Mouse (Mus musculus) intestine, postnatal 0 days (tissue): ENCODE measurements at regions not wholly inside any gene's neighbourhood (a gene's known extent, or its start where the extent isn't known, plus 50 kb on each side); places are given as distances from the start of the nearest gene placed in this dataset.
A peak's percentile ranks its signal among the peaks of the same experiment; 100 is the strongest.

Source experiments
- ATAC-seq: fragments of 200-750 bp; cut with Nextera tagmentation; 2 replicates; pipeline ENCODE4 v1.8.0; 2017; ENCODE audit warnings: mild to moderate bottlenecking, moderate TSS enrichment, moderate library complexity
- H3K27ac ChIP-seq: fragments of 300-500 bp; sonication (generic); 2 replicates; pipeline ENCODE4 v1.5.1; 2014; ENCODE audit warnings: mild to moderate bottlenecking, low read depth, low read length, moderate library complexity
- H3K27me3 ChIP-seq: fragments of 300-500 bp; sonication (generic); replicated peaks from 2 replicates; pipeline ENCODE4 v1.6.1; 2014; ENCODE audit warnings: low read length, mixed read lengths; ENCODE audit not compliant: control insufficient read depth, insufficient read depth
- H3K36me3 ChIP-seq: fragments of 300-500 bp; sonication (generic); 2 replicates; pipeline ENCODE4 v1.6.1; 2014; ENCODE audit warnings: mild to moderate bottlenecking, moderate library complexity; ENCODE audit not compliant: control insufficient read depth, insufficient read depth
- H3K4me1 ChIP-seq: fragments of 300-500 bp; sonication (generic); replicated peaks from 2 replicates; pipeline ENCODE4 v1.6.1; 2014; ENCODE audit warnings: antibody characterized with exemption, low read length, mixed read lengths; ENCODE audit not compliant: control insufficient read depth, insufficient read depth
- H3K4me2 ChIP-seq: fragments of 300-500 bp; sonication (generic); replicated peaks from 2 replicates; pipeline ENCODE4 v1.6.1; 2014; ENCODE audit warnings: low read depth, mild to moderate bottlenecking, moderate library complexity
- H3K4me3 ChIP-seq: fragments of 300-500 bp; sonication (generic); 2 replicates; pipeline ENCODE4 v1.5.1; 2014; ENCODE audit warnings: low read depth, low read length
- H3K9ac ChIP-seq: fragments of 300-500 bp; sonication (generic); 2 replicates; pipeline ENCODE4 v1.6.1; 2014; ENCODE audit warnings: mild to moderate bottlenecking, low read depth, low read length
- H3K9me3 ChIP-seq: fragments of 300-500 bp; sonication (generic); 2 replicates; pipeline ENCODE4 v1.6.1; 2016; ENCODE audit warnings: mixed run types; ENCODE audit not compliant: control insufficient read depth
- CTCF ChIP-seq: sonication (generic); IDR thresholded peaks from 2 replicates; pipeline ENCODE4 v1.5.1; 2016; ENCODE audit warnings: low read depth, mild to moderate bottlenecking, control low read depth, antibody characterized with exemption, moderate library complexity
- WGBS: fragments of 180-500 bp; shearing (Covaris S2); extraction: QIAGEN DNeasy Blood & Tissue Kit; methylation state at CpG from one replicate; pipeline ENCODE4 v1.1.7; 2014; 5-methylcytosine and 5-hydroxymethylcytosine counted together

- no peaks in the 10 kb centered on the region for H3K36me3 ChIP-seq
- no peak overlapping the region for H3K9ac ChIP-seq
- H3K27ac ChIP-seq, result no peak overlapping the region
- H3K4me2 ChIP-seq, result no peak overlapping the region
- H3K9me3 ChIP-seq, result no peaks in the 10 kb centered on the region
- H3K4me3 ChIP-seq, result no peak overlapping the region
- TF ChIP-seq CTCF, result no peak
- no peaks in the 10 kb centered on the region for H3K4me1 ChIP-seq
- 54% methylated on average over 12 of the region's 12 CpGs for WGBS
- ATAC-seq, result no peak
- H3K27me3 ChIP-seq, result no peaks in the 10 kb centered on the region; the same call in 1 of the 2 replicates
Measured at GRCm38 (mm10) chrX:167103501-167104246, 105.4 kb downstream of the Tmsb4x start.

DNA sequence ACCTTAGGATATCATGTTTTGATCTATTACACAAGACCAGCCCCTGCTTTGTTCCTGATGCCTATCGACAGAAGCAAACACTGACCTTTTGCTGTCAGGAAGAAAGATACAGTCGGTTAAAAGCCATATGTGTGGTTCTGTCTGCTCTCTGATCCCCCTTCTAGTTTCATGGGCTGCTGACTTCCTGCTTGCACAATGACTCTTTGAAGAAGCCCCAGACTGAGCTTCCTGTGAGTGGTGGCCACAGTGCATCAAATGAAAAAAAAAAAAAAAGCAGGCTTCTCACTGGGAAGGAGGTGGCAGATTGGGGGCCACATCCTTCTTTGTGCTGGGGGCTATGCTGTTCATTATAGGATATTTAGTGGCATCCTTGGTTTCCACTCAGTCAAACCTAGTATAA lies 107.2 kb downstream of the Tmsb4x start:
- Histone ChIP-seq H3K36me3 (no peaks in the 10 kb centered on the region), H3K4me2 (no peak overlapping the region), H3K4me3 (no peak overlapping the region), H3K27ac (no peak overlapping the region), H3K9me3 (no peaks in the 10 kb centered on the region), H3K9ac (no peak overlapping the region), H3K4me1 (no peaks in the 10 kb centered on the region), H3K27me3 (no peaks in the 10 kb centered on the region)
- TF ChIP-seq CTCF, result no peak
- 57% methylated on average over 2 of the region's 2 CpGs for WGBS
- ATAC-seq, result no peak

- H3K4me1 ChIP-seq, result no peaks in the 10 kb centered on the region
- no peaks in the 10 kb centered on the region for H3K36me3 ChIP-seq
- H3K27me3 ChIP-seq, result no peaks in the 10 kb centered on the region
- H3K9me3 ChIP-seq, result no peaks in the 10 kb centered on the region
- H3K9ac ChIP-seq, result no peak overlapping the region
- no peak overlapping the region for H3K4me3 ChIP-seq
- no peak for TF ChIP-seq CTCF
- no peak overlapping the region for H3K4me2 ChIP-seq
- no peak for ATAC-seq
- 50% methylated on average over 6 of the region's 6 CpGs for WGBS
- H3K27ac ChIP-seq, result no peak overlapping the region
Measured at GRCm38 (mm10) chrX:167099411-167099810, 109.7 kb downstream of the Tmsb4x start.

- no peak overlapping the region for H3K9ac ChIP-seq
- no peak overlapping the region for H3K4me2 ChIP-seq
- H3K9me3 ChIP-seq, result no peaks in the 10 kb centered on the region
- ATAC-seq, result no peak
- TF ChIP-seq CTCF, result no peak
- H3K27me3 ChIP-seq, result no peaks in the 10 kb centered on the region
- H3K4me3 ChIP-seq, result no peak overlapping the region
- H3K36me3 ChIP-seq, result no peaks in the 10 kb centered on the region
- no peak overlapping the region for H3K27ac ChIP-seq
- WGBS, result 68% methylated on average over 3 of the region's 3 CpGs
- no peaks in the 10 kb centered on the region for H3K4me1 ChIP-seq
Measured at GRCm38 (mm10) chrX:167098914-167099313, 110.2 kb downstream of the Tmsb4x start.

DNA sequence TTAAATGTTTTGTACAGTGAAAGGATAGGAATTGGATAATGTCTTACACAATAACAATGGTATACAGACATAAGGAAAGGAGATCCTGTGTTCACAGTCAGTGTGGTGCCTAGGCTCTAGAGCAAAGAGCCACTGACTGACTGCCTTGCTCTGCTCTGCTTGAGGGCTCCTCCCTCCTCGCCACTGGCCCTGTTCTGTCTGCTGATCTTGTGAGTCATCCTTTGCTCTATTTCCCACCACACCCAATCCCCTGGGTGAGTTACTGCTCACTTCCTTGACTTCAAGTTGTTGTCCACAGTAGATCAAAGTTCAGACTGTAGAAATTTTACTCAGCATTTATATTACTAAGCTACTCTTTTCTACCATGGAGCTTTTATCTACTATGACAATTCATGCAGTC lies 117.3 kb downstream of the Tmsb4x start:
- 43% methylated on average over 1 of the region's 1 CpGs for WGBS
- H3K4me3 ChIP-seq, result no peak overlapping the region
- no peak overlapping the region for H3K4me2 ChIP-seq
- peak; percentile 99 for ATAC-seq
- H3K27me3 ChIP-seq, result no peaks in the 10 kb centered on the region
- H3K27ac ChIP-seq, result no peak overlapping the region; the same call in 1 of the 2 replicates
- no peaks in the 10 kb centered on the region for H3K9me3 ChIP-seq
- H3K36me3 ChIP-seq, result no peaks in the 10 kb centered on the region
- H3K4me1 ChIP-seq, result no peaks in the 10 kb centered on the region
- no peak for TF ChIP-seq CTCF
- no peak overlapping the region for H3K9ac ChIP-seq

DNA sequence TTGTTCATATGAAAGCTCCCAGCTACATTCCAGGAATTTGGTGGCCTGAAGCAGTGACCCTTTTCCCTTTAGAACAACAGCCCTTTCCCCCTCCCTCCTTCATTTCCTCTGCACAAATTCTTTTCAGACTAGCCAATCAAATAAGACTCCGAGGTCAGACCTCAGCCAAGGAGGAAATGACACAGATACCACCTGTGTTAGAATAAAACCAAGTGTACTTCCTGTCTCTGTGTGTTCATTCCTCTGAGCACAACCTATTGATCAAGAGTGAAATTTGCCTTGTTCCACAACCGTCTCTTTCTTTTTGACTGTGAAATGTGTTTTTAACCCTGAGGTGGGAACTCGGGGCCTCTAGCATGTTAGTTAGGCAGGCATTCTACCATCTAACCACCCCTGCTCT lies 120.2 kb downstream of the Tmsb4x start:
- Histone ChIP-seq H3K36me3 (no peaks in the 10 kb centered on the region), H3K9me3 (no peaks in the 10 kb centered on the region), H3K4me3 (no peak overlapping the region), H3K4me1 (no peaks in the 10 kb centered on the region), H3K4me2 (no peak overlapping the region), H3K9ac (no peak overlapping the region), H3K27ac (no peak overlapping the region), H3K27me3 (no peaks in the 10 kb centered on the region)
- no peak for ATAC-seq
- TF ChIP-seq CTCF, result no peak
- 69% methylated on average over 3 of the region's 3 CpGs for WGBS
